Mouse (Mus musculus) CH12.LX (cell line): ENCODE measurements around the gene Rep15.

Experiments used
- BHLHE40 ChIP-seq: IDR thresholded peaks from 2 replicates; pipeline ENCODE4 v1.6.1; 2011; ENCODE audit warnings: mild to moderate bottlenecking, low read depth, low read length, improper control_type of control experiment
- CTCF ChIP-seq, 2 experiments: IDR thresholded peaks in 1 of 2; conservative IDR thresholded peaks in 1 of 2; 2 replicates each; pipeline ENCODE4 v1.5.1; 2011 to 2012; ENCODE audit warnings: low read depth in 2 of 2, low read length in 2 of 2, improper control_type of control experiment in 1 of 2, inconsistent platforms in 1 of 2, mild to moderate bottlenecking in 1 of 2, moderate library complexity in 1 of 2
- ELF1 ChIP-seq: IDR thresholded peaks from 2 replicates; pipeline ENCODE4 v1.6.1; 2014; ENCODE audit warnings: low read depth, mild to moderate bottlenecking, inconsistent platforms, low read length, improper control_type of control experiment
- EP300 ChIP-seq: IDR thresholded peaks from 2 replicates; pipeline ENCODE4 v1.6.1; 2011; ENCODE audit warnings: low read length, improper control_type of control experiment
- HCFC1 ChIP-seq: IDR thresholded peaks from 2 replicates; pipeline ENCODE4 v1.6.1; 2012; ENCODE audit warnings: low read depth, mild to moderate bottlenecking, inconsistent platforms, low read length, improper control_type of control experiment
- KAT2A ChIP-seq: IDR thresholded peaks from 2 replicates; pipeline ENCODE4 v1.6.1; 2012; ENCODE audit warnings: low read length, improper control_type of control experiment, inconsistent platforms; ENCODE audit not compliant: insufficient replicate concordance
- NELFE ChIP-seq: IDR thresholded peaks from 2 replicates; pipeline ENCODE4 v1.6.1; 2011; ENCODE audit warnings: low read depth, low read length, improper control_type of control experiment
- POLR2A ChIP-seq: IDR thresholded peaks from 2 replicates; pipeline ENCODE4 v1.6.1; 2011; ENCODE audit warnings: low read depth, mild to moderate bottlenecking, improper control_type of control experiment, low read length
- RAD21 ChIP-seq: IDR thresholded peaks from 2 replicates; pipeline ENCODE4 v1.6.1; 2011; ENCODE audit warnings: low read depth, mild to moderate bottlenecking, low read length, improper control_type of control experiment, moderate library complexity
- TCF12 ChIP-seq: IDR thresholded peaks from 2 replicates; pipeline ENCODE4 v1.6.1; 2014; ENCODE audit warnings: low read depth, mild to moderate bottlenecking, inconsistent platforms, low read length, improper control_type of control experiment
- UBTF ChIP-seq: IDR thresholded peaks from 2 replicates; pipeline ENCODE4 v1.6.1; 2012; ENCODE audit warnings: low read depth, mild to moderate bottlenecking, inconsistent platforms, low read length, improper control_type of control experiment, moderate library complexity
- ZC3H11A ChIP-seq: IDR thresholded peaks from 2 replicates; pipeline ENCODE4 v1.6.1; 2012; ENCODE audit warnings: low read depth, mild to moderate bottlenecking, inconsistent platforms, low read length, improper control_type of control experiment
- ZKSCAN1 ChIP-seq: IDR thresholded peaks from 2 replicates; pipeline ENCODE4 v1.6.1; 2012; ENCODE audit warnings: low read depth, inconsistent platforms, low read length, improper control_type of control experiment, borderline replicate concordance
- ZMIZ1 ChIP-seq: IDR thresholded peaks from 2 replicates; pipeline ENCODE4 v1.6.1; 2012; ENCODE audit warnings: low read depth, mild to moderate bottlenecking, inconsistent platforms, low read length, improper control_type of control experiment

- no peak for TF ChIP-seq CTCF (conservative IDR thresholded peaks at IDR 0.05 in 1 of 2, IDR thresholded peaks at IDR 0.05 in 1 of 2; ENCODE audit: low read depth in 2 of 2, low read length in 2 of 2)
- TF ChIP-seq POLR2A: no peak
- no peak for TF ChIP-seq RAD21
- no peak for TF ChIP-seq EP300
- no peak for TF ChIP-seq ELF1
- no peak for TF ChIP-seq TCF12
- no peak for TF ChIP-seq ZKSCAN1
- TF ChIP-seq ZC3H11A: no peak
- TF ChIP-seq ZMIZ1: no peak
- TF ChIP-seq NELFE: no peak
- no peak for TF ChIP-seq HCFC1
- TF ChIP-seq UBTF: no peak
- no peak for TF ChIP-seq BHLHE40
- no peak for TF ChIP-seq KAT2A
These were observed 2.1 kb upstream of the Rep15 start for GRCm38 (mm10) chr6:147030096-147030885.
